Mouse (Mus musculus): Measurements from ENCODE around the gene Cflar. TPM values are rescaled to one million over a fixed set of nuclear protein-coding genes. Genes with fewer than 3 reads are reported as not detected.
"Not testable (repeated sequence)": the region's sequence is repeated elsewhere in the genome, so short reads cannot be mapped to it uniquely, and the experiment has no call there.

The Cflar gene
- polyA plus RNA-seq, 1 experiment from 2014 or later: 26.2 TPM

GRCm38 (mm10) chr1:58778226-58778625 is 66.9 kb downstream of the Cflar start:
- Histone ChIP-seq H3K36me3 (no peaks in the 10 kb centered on the region), H3K4me1 (no peaks in the 10 kb centered on the region), H3K27me3 (ENCODE audit: low read depth, poor library complexity, severe bottlenecking) (no peaks in the 10 kb centered on the region), H3K27ac (no peak overlapping the region), H3K9me3 (replicated peaks) (no peaks in the 10 kb centered on the region), H3K4me3 (no peak overlapping the region)
- no peak for DNase-seq (ENCODE audit: low spot score)
- WGBS: 36% methylated on average over 1 of the region's 1 CpGs

- WGBS: 97% methylated on average over 2 of the region's 2 CpGs
- no peaks in the 10 kb centered on the region for H3K27me3 ChIP-seq (ENCODE audit: low read depth, poor library complexity, severe bottlenecking)
- no peak overlapping the region for H3K4me3 ChIP-seq
- H3K27ac ChIP-seq: no peak overlapping the region
- H3K4me1 ChIP-seq: no peaks in the 10 kb centered on the region
- no peaks in the 10 kb centered on the region for H3K36me3 ChIP-seq
- no peaks in the 10 kb centered on the region for H3K9me3 ChIP-seq (replicated peaks)
- no peak for DNase-seq (ENCODE audit: low spot score)
Observed at GRCm38 (mm10) chr1:58786276-58786675, 75.0 kb downstream of the Cflar start.

GRCm38 (mm10) chr1:58788410-58788809 is 77.1 kb downstream of the Cflar start:
- WGBS: 96% methylated on average over 4 of the region's 4 CpGs
- no peaks in the 10 kb centered on the region for H3K4me1 ChIP-seq
- no peaks in the 10 kb centered on the region for H3K27me3 ChIP-seq (ENCODE audit: low read depth, poor library complexity, severe bottlenecking)

GRCm38 (mm10) chr1:58794705-58795104 is 83.4 kb downstream of the Cflar start:
- peak overlapping the region; percentile 61; the same call in 1 of the 2 replicates for H3K4me3 ChIP-seq
- H3K27ac ChIP-seq: peak overlapping the region; percentile 88; the same call in 1 of the 2 replicates

More at GRCm38 (mm10) chr1:58788410-58788809, 77.1 kb downstream of the Cflar start:
- DNase-seq (ENCODE audit: low spot score): no peak
- Histone ChIP-seq H3K4me3 (no peak overlapping the region), H3K9me3 (replicated peaks) (no peaks in the 10 kb centered on the region), H3K27ac (no peak overlapping the region), H3K36me3 (no peaks in the 10 kb centered on the region)

GRCm38 (mm10) chr1:58795291-58796058 is 84.2 kb downstream of the Cflar start, which contains the start of gene Casp8:
Gene Casp8 (plus strand): TSS chr1:58795374.
- H3K36me3 ChIP-seq: peaks cover 6% of the 10 kb centered on the region
- H3K27ac ChIP-seq: peak within 1 kb of the TSS; percentile 88
- H3K9me3 ChIP-seq (replicated peaks): no peaks in the 10 kb centered on the region
- no peaks in the 10 kb centered on the region for H3K27me3 ChIP-seq (ENCODE audit: low read depth, poor library complexity, severe bottlenecking)
- peaks cover 19% of the 10 kb centered on the region for H3K4me1 ChIP-seq
- peak within 1 kb of the TSS; percentile 61 for H3K4me3 ChIP-seq
- 1% methylated on average over 42 of the region's 42 CpGs for WGBS
- DNase-seq (ENCODE audit: low spot score): peak; percentile 69

More at GRCm38 (mm10) chr1:58794705-58795104, 83.4 kb downstream of the Cflar start:
- Histone ChIP-seq H3K4me1 (peaks cover 19% of the 10 kb centered on the region), H3K27me3 (ENCODE audit: low read depth, poor library complexity, severe bottlenecking) (no peaks in the 10 kb centered on the region), H3K9me3 (replicated peaks) (no peaks in the 10 kb centered on the region), H3K36me3 (peaks cover 6% of the 10 kb centered on the region)
- no peak for DNase-seq (ENCODE audit: low spot score)
- WGBS: 47% methylated on average over 2 of the region's 2 CpGs

- peak overlapping the region; percentile 88 for H3K27ac ChIP-seq
- peak; percentile 42 for DNase-seq (ENCODE audit: low spot score)
- 1% methylated on average over 3 of the region's 3 CpGs for WGBS
Observed at GRCm38 (mm10) chr1:58796059-58796363, 84.7 kb downstream of the Cflar start.

GRCm38 (mm10) chr1:58796853-58797252 is 85.5 kb downstream of the Cflar start:
- Histone ChIP-seq H3K27ac (no peak overlapping the region), H3K27me3 (ENCODE audit: low read depth, poor library complexity, severe bottlenecking) (no peaks in the 10 kb centered on the region), H3K4me1 (peaks cover 19% of the 10 kb centered on the region), H3K36me3 (peaks cover 6% of the 10 kb centered on the region), H3K9me3 (replicated peaks) (no peaks in the 10 kb centered on the region), H3K4me3 (no peak overlapping the region)
- 80% methylated on average over 4 of the region's 4 CpGs for WGBS
- no peak for DNase-seq (ENCODE audit: low spot score)

More at GRCm38 (mm10) chr1:58796059-58796363, 84.7 kb downstream of the Cflar start:
- Histone ChIP-seq H3K4me3 (peak overlapping the region; percentile 61), H3K36me3 (peaks cover 6% of the 10 kb centered on the region), H3K9me3 (replicated peaks) (no peaks in the 10 kb centered on the region), H3K4me1 (peaks cover 19% of the 10 kb centered on the region), H3K27me3 (ENCODE audit: low read depth, poor library complexity, severe bottlenecking) (no peaks in the 10 kb centered on the region)

GRCm38 (mm10) chr1:58797370-58797769 is 86.1 kb downstream of the Cflar start:
- Histone ChIP-seq H3K4me3 (no peak overlapping the region), H3K27ac (no peak overlapping the region), H3K36me3 (peaks cover 6% of the 10 kb centered on the region), H3K27me3 (ENCODE audit: low read depth, poor library complexity, severe bottlenecking) (no peaks in the 10 kb centered on the region), H3K9me3 (replicated peaks) (no peaks in the 10 kb centered on the region), H3K4me1 (peaks cover 22% of the 10 kb centered on the region)
- DNase-seq (ENCODE audit: low spot score): no peak
- 87% methylated on average over 2 of the region's 2 CpGs for WGBS

- Histone ChIP-seq H3K4me3 (no peak overlapping the region), H3K36me3 (peaks cover 6% of the 10 kb centered on the region), H3K27ac (no peak overlapping the region), H3K27me3 (ENCODE audit: low read depth, poor library complexity, severe bottlenecking) (no peaks in the 10 kb centered on the region), H3K4me1 (peaks cover 31% of the 10 kb centered on the region), H3K9me3 (replicated peaks) (no peaks in the 10 kb centered on the region)
- 95% methylated on average over 4 of the region's 4 CpGs for WGBS
- no peak for DNase-seq (ENCODE audit: low spot score)
Observed at GRCm38 (mm10) chr1:58798911-58799310, 87.6 kb downstream of the Cflar start.

- WGBS: 91% methylated on average over 7 of the region's 7 CpGs
Observed at GRCm38 (mm10) chr1:58800644-58801043, 89.3 kb downstream of the Cflar start.

GRCm38 (mm10) chr1:58801558-58802285 is 90.4 kb downstream of the Cflar start:
- WGBS: 93% methylated on average over 8 of the region's 8 CpGs
- Histone ChIP-seq H3K9me3 (replicated peaks) (no peaks in the 10 kb centered on the region), H3K36me3 (peaks cover 6% of the 10 kb centered on the region), H3K4me1 (peaks cover 14% of the 10 kb centered on the region; the same call in 1 of the 2 replicates), H3K27ac (no peak overlapping the region), H3K4me3 (no peak overlapping the region), H3K27me3 (ENCODE audit: low read depth, poor library complexity, severe bottlenecking) (no peaks in the 10 kb centered on the region)
- DNase-seq (ENCODE audit: low spot score): no peak

More at GRCm38 (mm10) chr1:58800644-58801043, 89.3 kb downstream of the Cflar start:
- not testable (repeated sequence) for H3K27me3 ChIP-seq (ENCODE audit: low read depth, poor library complexity, severe bottlenecking); H3K27ac ChIP-seq; H3K4me3 ChIP-seq; H3K9me3 ChIP-seq (replicated peaks); DNase-seq (ENCODE audit: low spot score); H3K36me3 ChIP-seq
- peaks cover 22% of the 10 kb centered on the region for H3K4me1 ChIP-seq

- DNase-seq (ENCODE audit: low spot score): no peak
- H3K27ac ChIP-seq: no peak overlapping the region; the same call in 1 of the 2 replicates
- no peaks in the 10 kb centered on the region for H3K9me3 ChIP-seq (replicated peaks)
- 84% methylated on average over 18 of the region's 18 CpGs for WGBS
- H3K4me1 ChIP-seq: peaks cover 11% of the 10 kb centered on the region; the same call in 1 of the 2 replicates
- H3K27me3 ChIP-seq (ENCODE audit: low read depth, poor library complexity, severe bottlenecking): no peaks in the 10 kb centered on the region
- H3K4me3 ChIP-seq: no peak overlapping the region
- H3K36me3 ChIP-seq: peaks cover 6% of the 10 kb centered on the region
Observed at GRCm38 (mm10) chr1:58802322-58803273, 91.3 kb downstream of the Cflar start.

Measured in limb, embryonic 10.5 days (tissue).